Mouse (Mus musculus) kidney, adult 18-20 months (tissue): Measurements from ENCODE around the gene Pnpla8.
"Not testable (repeated sequence)": the region's sequence is repeated elsewhere in the genome, so short reads cannot be mapped to it uniquely, and the experiment has no call there.

Experiments used
- DNase-seq: peaks from one replicate; pipeline ENCODE4 v3.0.0; 2021

Gene Pnpla8

GRCm38 (mm10) chr12:44221070-44221469 is at the start of gene Pnpla8:
Gene Pnpla8, plus strand, starts transcription at chr12:44221370.
- DNase-seq, result not testable (repeated sequence)

GRCm38 (mm10) chr12:44176331-44177037 is 44.7 kb upstream of the Pnpla8 start:
- no peak for DNase-seq

- no peak for DNase-seq
These were observed 44.2 kb upstream of the Pnpla8 start for GRCm38 (mm10) chr12:44177038-44177355.

GRCm38 (mm10) chr12:44181081-44181982 is 39.8 kb upstream of the Pnpla8 start:
- peak; percentile 9 for DNase-seq

GRCm38 (mm10) chr12:44197873-44198525 is 23.2 kb upstream of the Pnpla8 start:
- no peak for DNase-seq

- DNase-seq, result peak; percentile 78
These were observed 11.9 kb upstream of the Pnpla8 start for GRCm38 (mm10) chr12:44209141-44209823.

- DNase-seq, result peak; percentile 100
These were observed 11.1 kb upstream of the Pnpla8 start, which contains the start of gene Dnajb9 for GRCm38 (mm10) chr12:44209824-44210752. Gene Dnajb9, minus strand, starts transcription at chr12:44210326.

GRCm38 (mm10) chr12:44211555-44211954 is 9.6 kb upstream of the Pnpla8 start:
- no peak for DNase-seq

- DNase-seq, result peak; percentile 23
These were observed 634 bp downstream of the Pnpla8 start for GRCm38 (mm10) chr12:44221651-44222356.

- DNase-seq, result no peak
These were observed 1.9 kb downstream of the Pnpla8 start for GRCm38 (mm10) chr12:44223044-44223443.

GRCm38 (mm10) chr12:44224650-44225049 is 3.5 kb downstream of the Pnpla8 start:
- DNase-seq, result no peak

GRCm38 (mm10) chr12:44241090-44241489 is 19.9 kb downstream of the Pnpla8 start:
- DNase-seq, result no peak

- DNase-seq, result no peak
These were observed 21.2 kb downstream of the Pnpla8 start for GRCm38 (mm10) chr12:44242407-44242806.

- DNase-seq, result no peak
These were observed 24.6 kb downstream of the Pnpla8 start for GRCm38 (mm10) chr12:44245739-44246138.

GRCm38 (mm10) chr12:44248309-44248977 is 27.3 kb downstream of the Pnpla8 start:
- no peak for DNase-seq

- no peak for DNase-seq
These were observed 41.4 kb downstream of the Pnpla8 start for GRCm38 (mm10) chr12:44262612-44263011.

GRCm38 (mm10) chr12:44265651-44266050 is 44.5 kb downstream of the Pnpla8 start:
- DNase-seq, result no peak

- DNase-seq, result no peak
These were observed 46.0 kb downstream of the Pnpla8 start for GRCm38 (mm10) chr12:44267196-44267595.

GRCm38 (mm10) chr12:44268728-44269302 is 47.6 kb downstream of the Pnpla8 start:
- peak; percentile 100 for DNase-seq

GRCm38 (mm10) chr12:44269311-44269831 is 48.2 kb downstream of the Pnpla8 start:
- no peak for DNase-seq
